Mouse (Mus musculus) spleen, adult 2 months (tissue): ENCODE data around the gene Ccdc90b.

Source experiments
- CTCF ChIP-seq: fragments of 200-500 bp; IDR thresholded peaks from 2 replicates; pipeline ENCODE4 v1.5.1; 2011; ENCODE audit warnings: mild to moderate bottlenecking, inconsistent platforms; ENCODE audit not compliant: insufficient read depth, insufficient read length, insufficient replicate concordance; ENCODE audit errors: extremely low read depth
- POLR2A ChIP-seq: fragments of 200-500 bp; IDR thresholded peaks from 2 replicates; pipeline ENCODE4 v1.6.1; 2011; ENCODE audit warnings: low read depth, low read length, inconsistent platforms

DNA sequence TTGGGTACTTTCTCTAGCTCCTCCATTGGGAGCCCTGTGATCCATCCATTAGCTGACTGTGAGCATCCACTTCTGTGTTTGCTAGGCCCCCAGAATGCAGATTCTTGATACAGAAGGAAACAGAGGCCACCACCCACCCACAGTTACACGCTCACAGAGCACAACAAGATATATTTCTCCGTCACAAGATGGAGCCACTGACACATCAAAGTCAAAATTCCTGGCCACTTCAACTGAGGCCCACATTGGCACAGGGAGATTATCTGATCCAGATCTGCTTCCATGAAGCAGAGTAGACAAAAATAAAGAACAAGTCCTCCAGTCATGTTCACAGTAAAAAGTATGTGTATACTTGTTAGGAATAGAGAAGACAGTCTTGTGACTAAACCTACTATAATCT, 69.2 kb downstream of the Ccdc90b start:
- TF ChIP-seq POLR2A (no peak), CTCF (peak; percentile 6; the same call in 1 of the 2 replicates)
